Mouse (Mus musculus): ENCODE measurements around the gene Qpctl.
A peak's percentile ranks its signal among the peaks of the same experiment; 100 is the strongest.

The Qpctl gene

GRCm38 (mm10) chr7:19119631-19120429 lies 29.3 kb downstream of the Qpctl start, which contains the start of gene Fbxo46:
TSS of gene Fbxo46 (plus strand) at chr7:19119859.
- peak; percentile 97 for DNase-seq (ENCODE audit: low spot score)

GRCm38 (mm10) chr7:19119083-19119482 lies 30.0 kb downstream of the Qpctl start:
- DNase-seq (ENCODE audit: low spot score): no peak

GRCm38 (mm10) chr7:19118028-19118771 lies 30.9 kb downstream of the Qpctl start, which contains the start of gene Gm4969:
TSS of gene Gm4969 (minus strand) at chr7:19118368.
- no peak for DNase-seq (ENCODE audit: low spot score)

- no peak for DNase-seq (ENCODE audit: low spot score)
Observed at GRCm38 (mm10) chr7:19109565-19109964, 39.5 kb downstream of the Qpctl start.

- no peak for DNase-seq (ENCODE audit: low spot score)
Observed at GRCm38 (mm10) chr7:19107436-19107835, 41.7 kb downstream of the Qpctl start.

- DNase-seq (ENCODE audit: low spot score): no peak
Observed at GRCm38 (mm10) chr7:19104486-19104885, 44.6 kb downstream of the Qpctl start.

- no peak for DNase-seq (ENCODE audit: low spot score)
Observed at GRCm38 (mm10) chr7:19103741-19104140, 45.4 kb downstream of the Qpctl start.

GRCm38 (mm10) chr7:19100290-19100689 lies 48.8 kb downstream of the Qpctl start:
- DNase-seq (ENCODE audit: low spot score): no peak

- DNase-seq (ENCODE audit: low spot score): no peak
Observed at GRCm38 (mm10) chr7:19098811-19099210, 50.3 kb downstream of the Qpctl start.

- DNase-seq (ENCODE audit: low spot score): no peak
Observed at GRCm38 (mm10) chr7:19097863-19098262, 51.2 kb downstream of the Qpctl start.

GRCm38 (mm10) chr7:19097217-19097616 lies 51.9 kb downstream of the Qpctl start:
- no peak for DNase-seq (ENCODE audit: low spot score)

- no peak for DNase-seq (ENCODE audit: low spot score)
Observed at GRCm38 (mm10) chr7:19096421-19096976, 52.6 kb downstream of the Qpctl start.

GRCm38 (mm10) chr7:19095751-19096110 lies 53.4 kb downstream of the Qpctl start:
- DNase-seq (ENCODE audit: low spot score): peak; percentile 51

- DNase-seq (ENCODE audit: low spot score): peak; percentile 64
Observed at GRCm38 (mm10) chr7:19094826-19095750, 54.0 kb downstream of the Qpctl start.

- DNase-seq (ENCODE audit: low spot score): peak; percentile 36
Observed at GRCm38 (mm10) chr7:19094471-19094825, 54.6 kb downstream of the Qpctl start, which contains the start of gene Six5. TSS of gene Six5 (plus strand) at chr7:19094594.

GRCm38 (mm10) chr7:19093537-19094385 lies 55.3 kb downstream of the Qpctl start:
- DNase-seq (ENCODE audit: low spot score): peak; percentile 91

GRCm38 (mm10) chr7:19093174-19093521 lies 55.9 kb downstream of the Qpctl start:
- peak; percentile 84 for DNase-seq (ENCODE audit: low spot score)

GRCm38 (mm10) chr7:19092381-19093173 lies 56.5 kb downstream of the Qpctl start:
- DNase-seq (ENCODE audit: low spot score): peak; percentile 46

- no peak for DNase-seq (ENCODE audit: low spot score)
Observed at GRCm38 (mm10) chr7:19091913-19092312, 57.2 kb downstream of the Qpctl start.
